Mouse (Mus musculus): Measurements from ENCODE around the gene Cdkn1a. TPM values are rescaled to one million over a fixed set of nuclear protein-coding genes. Genes with fewer than 3 reads are reported as not detected.

The Cdkn1a gene
- polyA plus RNA-seq, 1 experiment: 453 TPM

GRCm38 (mm10) chr17:29111332-29111731 lies 20.6 kb downstream of the Cdkn1a start:
- Histone ChIP-seq H3K4me1 (ENCODE audit: control insufficient read depth, insufficient read depth, low read length) (no peaks in the 10 kb centered on the region), H3K27ac (ENCODE audit: insufficient read depth, low read length) (no peak overlapping the region), H3K4me3 (ENCODE audit: insufficient read depth, low read length) (no peak overlapping the region)
- TF ChIP-seq POLR2A (IDR thresholded peaks at IDR 0.05; ENCODE audit: low read depth, low read length) (no peak), CTCF (IDR thresholded peaks at IDR 0.05; ENCODE audit: borderline replicate concordance, insufficient read depth, low read length) (no peak)

- Histone ChIP-seq H3K4me3 (ENCODE audit: insufficient read depth, low read length) (no peak within 1 kb of the TSS), H3K27ac (ENCODE audit: insufficient read depth, low read length) (no peak within 1 kb of the TSS), H3K4me1 (ENCODE audit: control insufficient read depth, insufficient read depth, low read length) (no peaks in the 10 kb centered on the region)
- TF ChIP-seq CTCF (IDR thresholded peaks at IDR 0.05; ENCODE audit: borderline replicate concordance, insufficient read depth, low read length) (no peak), POLR2A (IDR thresholded peaks at IDR 0.05; ENCODE audit: low read depth, low read length) (no peak)
These were observed 23.0 kb downstream of the Cdkn1a start, which contains the start of gene Rab44 for GRCm38 (mm10) chr17:29113591-29114352. Gene Rab44 (plus strand): TSS chr17:29114145.

GRCm38 (mm10) chr17:29116023-29116422 lies 25.2 kb downstream of the Cdkn1a start:
- Histone ChIP-seq H3K4me3 (ENCODE audit: insufficient read depth, low read length) (no peak overlapping the region), H3K27ac (ENCODE audit: insufficient read depth, low read length) (no peak overlapping the region), H3K4me1 (ENCODE audit: control insufficient read depth, insufficient read depth, low read length) (no peaks in the 10 kb centered on the region)
- TF ChIP-seq POLR2A (IDR thresholded peaks at IDR 0.05; ENCODE audit: low read depth, low read length) (no peak), CTCF (IDR thresholded peaks at IDR 0.05; ENCODE audit: borderline replicate concordance, insufficient read depth, low read length) (no peak)

GRCm38 (mm10) chr17:29117006-29117648 lies 26.4 kb downstream of the Cdkn1a start:
- H3K27ac ChIP-seq (ENCODE audit: insufficient read depth, low read length): no peak overlapping the region
- no peaks in the 10 kb centered on the region for H3K4me1 ChIP-seq (ENCODE audit: control insufficient read depth, insufficient read depth, low read length)
- TF ChIP-seq POLR2A (IDR thresholded peaks at IDR 0.05; ENCODE audit: low read depth, low read length): no peak
- H3K4me3 ChIP-seq (ENCODE audit: insufficient read depth, low read length): no peak overlapping the region

- TF ChIP-seq POLR2A (IDR thresholded peaks at IDR 0.05; ENCODE audit: low read depth, low read length): no peak
- no peak for TF ChIP-seq CTCF (IDR thresholded peaks at IDR 0.05; ENCODE audit: borderline replicate concordance, insufficient read depth, low read length)
- H3K4me1 ChIP-seq (ENCODE audit: control insufficient read depth, insufficient read depth, low read length): no peaks in the 10 kb centered on the region
- H3K27ac ChIP-seq (ENCODE audit: insufficient read depth, low read length): no peak overlapping the region
- no peak overlapping the region for H3K4me3 ChIP-seq (ENCODE audit: insufficient read depth, low read length)
These were observed 27.3 kb downstream of the Cdkn1a start for GRCm38 (mm10) chr17:29118057-29118456.

- H3K4me1 ChIP-seq (ENCODE audit: control insufficient read depth, insufficient read depth, low read length): no peaks in the 10 kb centered on the region
These were observed 29.9 kb downstream of the Cdkn1a start for GRCm38 (mm10) chr17:29120666-29121065.

GRCm38 (mm10) chr17:29122817-29123216 lies 32.0 kb downstream of the Cdkn1a start:
- Histone ChIP-seq H3K4me3 (ENCODE audit: insufficient read depth, low read length) (no peak overlapping the region), H3K27ac (ENCODE audit: insufficient read depth, low read length) (no peak overlapping the region), H3K4me1 (ENCODE audit: control insufficient read depth, insufficient read depth, low read length) (no peaks in the 10 kb centered on the region)
- TF ChIP-seq POLR2A (IDR thresholded peaks at IDR 0.05; ENCODE audit: low read depth, low read length) (no peak), CTCF (IDR thresholded peaks at IDR 0.05; ENCODE audit: borderline replicate concordance, insufficient read depth, low read length) (no peak)

More at GRCm38 (mm10) chr17:29120666-29121065, 29.9 kb downstream of the Cdkn1a start:
- Histone ChIP-seq H3K4me3 (ENCODE audit: insufficient read depth, low read length) (no peak overlapping the region), H3K27ac (ENCODE audit: insufficient read depth, low read length) (no peak overlapping the region)
- no peak for TF ChIP-seq POLR2A (IDR thresholded peaks at IDR 0.05; ENCODE audit: low read depth, low read length)
- TF ChIP-seq CTCF (IDR thresholded peaks at IDR 0.05; ENCODE audit: borderline replicate concordance, insufficient read depth, low read length): no peak

- Histone ChIP-seq H3K4me1 (ENCODE audit: control insufficient read depth, insufficient read depth, low read length) (no peaks in the 10 kb centered on the region), H3K4me3 (ENCODE audit: insufficient read depth, low read length) (no peak overlapping the region), H3K27ac (ENCODE audit: insufficient read depth, low read length) (no peak overlapping the region)
- no peak for TF ChIP-seq POLR2A (IDR thresholded peaks at IDR 0.05; ENCODE audit: low read depth, low read length)
- no peak for TF ChIP-seq CTCF (IDR thresholded peaks at IDR 0.05; ENCODE audit: borderline replicate concordance, insufficient read depth, low read length)
These were observed 32.9 kb downstream of the Cdkn1a start for GRCm38 (mm10) chr17:29123578-29124174.

GRCm38 (mm10) chr17:29126561-29126960 lies 35.8 kb downstream of the Cdkn1a start:
- Histone ChIP-seq H3K4me3 (ENCODE audit: insufficient read depth, low read length) (no peak overlapping the region), H3K4me1 (ENCODE audit: control insufficient read depth, insufficient read depth, low read length) (no peaks in the 10 kb centered on the region), H3K27ac (ENCODE audit: insufficient read depth, low read length) (no peak overlapping the region)
- TF ChIP-seq POLR2A (IDR thresholded peaks at IDR 0.05; ENCODE audit: low read depth, low read length): no peak
- TF ChIP-seq CTCF (IDR thresholded peaks at IDR 0.05; ENCODE audit: borderline replicate concordance, insufficient read depth, low read length): no peak

GRCm38 (mm10) chr17:29129341-29129740 lies 38.6 kb downstream of the Cdkn1a start:
- Histone ChIP-seq H3K27ac (ENCODE audit: insufficient read depth, low read length) (no peak overlapping the region), H3K4me3 (ENCODE audit: insufficient read depth, low read length) (no peak overlapping the region), H3K4me1 (ENCODE audit: control insufficient read depth, insufficient read depth, low read length) (no peaks in the 10 kb centered on the region)
- TF ChIP-seq POLR2A (IDR thresholded peaks at IDR 0.05; ENCODE audit: low read depth, low read length) (no peak), CTCF (IDR thresholded peaks at IDR 0.05; ENCODE audit: borderline replicate concordance, insufficient read depth, low read length) (no peak)

Data from embryonic fibroblast, embryonic 13.5 days (primary cell).